Mouse (Mus musculus): ENCODE results near the gene Creld1. TPM values are rescaled to one million over a fixed set of nuclear protein-coding genes. Genes with fewer than 3 reads are reported as not detected.

Gene Creld1
- polyA plus RNA-seq, 1 experiment: 22.0 TPM

- Histone ChIP-seq H3K4me1 (ENCODE audit: control insufficient read depth, insufficient read depth, low read length) (peaks cover 5% of the 10 kb centered on the region), H3K4me3 (ENCODE audit: insufficient read depth, low read length) (no peak overlapping the region), H3K27ac (ENCODE audit: insufficient read depth, low read depth, low read length) (no peak overlapping the region)
- TF ChIP-seq CTCF (IDR thresholded peaks at IDR 0.05; ENCODE audit: low read depth, low read length): no peak
- TF ChIP-seq POLR2A (IDR thresholded peaks at IDR 0.05; ENCODE audit: borderline replicate concordance, low read depth, low read length): no peak
Measured at GRCm38 (mm10) chr6:113468512-113468911, 14.6 kb upstream of the Creld1 start.

- peak overlapping the region; percentile 18 for H3K4me3 ChIP-seq (ENCODE audit: insufficient read depth, low read length)
- peaks cover 5% of the 10 kb centered on the region for H3K4me1 ChIP-seq (ENCODE audit: control insufficient read depth, insufficient read depth, low read length)
- no peak overlapping the region for H3K27ac ChIP-seq (ENCODE audit: insufficient read depth, low read depth, low read length)
- TF ChIP-seq POLR2A (IDR thresholded peaks at IDR 0.05; ENCODE audit: borderline replicate concordance, low read depth, low read length): no peak
- TF ChIP-seq CTCF (IDR thresholded peaks at IDR 0.05; ENCODE audit: low read depth, low read length): no peak; the same call in 1 of the 2 replicates
Measured at GRCm38 (mm10) chr6:113469021-113469420, 14.1 kb upstream of the Creld1 start.

GRCm38 (mm10) chr6:113469432-113469831, 13.7 kb upstream of the Creld1 start:
- no peak overlapping the region for H3K27ac ChIP-seq (ENCODE audit: insufficient read depth, low read depth, low read length)
- H3K4me1 ChIP-seq (ENCODE audit: control insufficient read depth, insufficient read depth, low read length): peaks cover 5% of the 10 kb centered on the region
- no peak for TF ChIP-seq POLR2A (IDR thresholded peaks at IDR 0.05; ENCODE audit: borderline replicate concordance, low read depth, low read length)
- TF ChIP-seq CTCF (IDR thresholded peaks at IDR 0.05; ENCODE audit: low read depth, low read length): 0 out of 2 replicates have a peak, but pooled peaks have one; percentile 30
- H3K4me3 ChIP-seq (ENCODE audit: insufficient read depth, low read length): peak overlapping the region; percentile 18

- peaks cover 7% of the 10 kb centered on the region for H3K4me1 ChIP-seq (ENCODE audit: control insufficient read depth, insufficient read depth, low read length)
- H3K27ac ChIP-seq (ENCODE audit: insufficient read depth, low read depth, low read length): no peak within 1 kb of the TSS
- TF ChIP-seq CTCF (IDR thresholded peaks at IDR 0.05; ENCODE audit: low read depth, low read length) (no peak), POLR2A (IDR thresholded peaks at IDR 0.05; ENCODE audit: borderline replicate concordance, low read depth, low read length) (no peak)
- no peak within 1 kb of the TSS for H3K4me3 ChIP-seq (ENCODE audit: insufficient read depth, low read length)
Measured at GRCm38 (mm10) chr6:113471297-113471936, 11.7 kb upstream of the Creld1 start, which contains the start of gene Il17rc. Il17rc (plus strand) TSS chr6:113471427.

- Histone ChIP-seq H3K4me3 (ENCODE audit: insufficient read depth, low read length) (no peak overlapping the region), H3K4me1 (ENCODE audit: control insufficient read depth, insufficient read depth, low read length) (peaks cover 14% of the 10 kb centered on the region), H3K27ac (ENCODE audit: insufficient read depth, low read depth, low read length) (no peak overlapping the region)
- TF ChIP-seq CTCF (IDR thresholded peaks at IDR 0.05; ENCODE audit: low read depth, low read length): no peak
- no peak for TF ChIP-seq POLR2A (IDR thresholded peaks at IDR 0.05; ENCODE audit: borderline replicate concordance, low read depth, low read length)
Measured at GRCm38 (mm10) chr6:113472061-113472460, 11.0 kb upstream of the Creld1 start.

- TF ChIP-seq POLR2A (IDR thresholded peaks at IDR 0.05; ENCODE audit: borderline replicate concordance, low read depth, low read length) (no peak), CTCF (IDR thresholded peaks at IDR 0.05; ENCODE audit: low read depth, low read length) (no peak)
- Histone ChIP-seq H3K4me3 (ENCODE audit: insufficient read depth, low read length) (no peak overlapping the region), H3K27ac (ENCODE audit: insufficient read depth, low read depth, low read length) (no peak overlapping the region), H3K4me1 (ENCODE audit: control insufficient read depth, insufficient read depth, low read length) (peaks cover 16% of the 10 kb centered on the region)
Measured at GRCm38 (mm10) chr6:113473246-113473645, 9.9 kb upstream of the Creld1 start.

GRCm38 (mm10) chr6:113473715-113474114, 9.4 kb upstream of the Creld1 start:
- TF ChIP-seq POLR2A (IDR thresholded peaks at IDR 0.05; ENCODE audit: borderline replicate concordance, low read depth, low read length) (no peak), CTCF (IDR thresholded peaks at IDR 0.05; ENCODE audit: low read depth, low read length) (no peak)
- peaks cover 14% of the 10 kb centered on the region for H3K4me1 ChIP-seq (ENCODE audit: control insufficient read depth, insufficient read depth, low read length)
- no peak overlapping the region for H3K4me3 ChIP-seq (ENCODE audit: insufficient read depth, low read length)
- H3K27ac ChIP-seq (ENCODE audit: insufficient read depth, low read depth, low read length): no peak overlapping the region

- no peak overlapping the region for H3K27ac ChIP-seq (ENCODE audit: insufficient read depth, low read depth, low read length)
- TF ChIP-seq POLR2A (IDR thresholded peaks at IDR 0.05; ENCODE audit: borderline replicate concordance, low read depth, low read length) (no peak), CTCF (IDR thresholded peaks at IDR 0.05; ENCODE audit: low read depth, low read length) (no peak)
- H3K4me1 ChIP-seq (ENCODE audit: control insufficient read depth, insufficient read depth, low read length): peaks cover 26% of the 10 kb centered on the region
- no peak overlapping the region for H3K4me3 ChIP-seq (ENCODE audit: insufficient read depth, low read length)
Measured at GRCm38 (mm10) chr6:113477353-113477752, 5.7 kb upstream of the Creld1 start.

GRCm38 (mm10) chr6:113478906-113479305, 4.2 kb upstream of the Creld1 start:
- TF ChIP-seq POLR2A (IDR thresholded peaks at IDR 0.05; ENCODE audit: borderline replicate concordance, low read depth, low read length): no peak
- no peak for TF ChIP-seq CTCF (IDR thresholded peaks at IDR 0.05; ENCODE audit: low read depth, low read length)
- Histone ChIP-seq H3K4me1 (ENCODE audit: control insufficient read depth, insufficient read depth, low read length) (peaks cover 27% of the 10 kb centered on the region), H3K4me3 (ENCODE audit: insufficient read depth, low read length) (no peak overlapping the region), H3K27ac (ENCODE audit: insufficient read depth, low read depth, low read length) (no peak overlapping the region)

- TF ChIP-seq POLR2A (IDR thresholded peaks at IDR 0.05; ENCODE audit: borderline replicate concordance, low read depth, low read length): no peak
- no peak for TF ChIP-seq CTCF (IDR thresholded peaks at IDR 0.05; ENCODE audit: low read depth, low read length)
- H3K4me1 ChIP-seq (ENCODE audit: control insufficient read depth, insufficient read depth, low read length): peaks cover 36% of the 10 kb centered on the region
- no peak overlapping the region for H3K4me3 ChIP-seq (ENCODE audit: insufficient read depth, low read length)
- H3K27ac ChIP-seq (ENCODE audit: insufficient read depth, low read depth, low read length): no peak overlapping the region
Measured at GRCm38 (mm10) chr6:113480555-113481373, 2.3 kb upstream of the Creld1 start.
